Mouse (Mus musculus): ENCODE results near the gene Yipf3. TPM values are rescaled to one million over a fixed set of nuclear protein-coding genes. Genes with fewer than 3 reads are reported as not detected.

Yipf3 gene
- polyA plus RNA-seq, 1 experiment, result 292 TPM

- WGBS, result 2% methylated on average over 48 of the region's 48 CpGs
- Histone ChIP-seq H3K27ac (ENCODE audit: control insufficient read depth, insufficient read depth, low read length) (no peak overlapping the region), H3K27me3 (ENCODE audit: control insufficient read depth, insufficient read depth, low read length) (peaks cover 12% of the 10 kb centered on the region; the same call in 1 of the 2 replicates), H3K36me3 (ENCODE audit: control insufficient read depth, insufficient read depth, low read length) (no peaks in the 10 kb centered on the region), H3K4me1 (replicated peaks; ENCODE audit: control insufficient read depth, insufficient read depth, low read length) (peaks cover 13% of the 10 kb centered on the region), H3K4me3 (ENCODE audit: control insufficient read depth, insufficient read depth, low read length) (peak overlapping the region; percentile 26)
- DNase-seq, result peak; percentile 82
- no peak for TF ChIP-seq POLR2A (IDR thresholded peaks at IDR 0.05; ENCODE audit: control insufficient read depth, extremely low read depth, insufficient read depth, low read length, poor library complexity)
- peak; percentile 95 for TF ChIP-seq CTCF (IDR thresholded peaks at IDR 0.05; ENCODE audit: borderline replicate concordance, control insufficient read depth, extremely low read depth, insufficient read depth, low read length, poor library complexity)
These were observed 50.5 kb downstream of the Yipf3 start for GRCm38 (mm10) chr17:46298220-46298913.

GRCm38 (mm10) chr17:46301892-46302291 is 54.0 kb downstream of the Yipf3 start:
- TF ChIP-seq POLR2A (IDR thresholded peaks at IDR 0.05; ENCODE audit: control insufficient read depth, extremely low read depth, insufficient read depth, low read length, poor library complexity) (no peak), CTCF (IDR thresholded peaks at IDR 0.05; ENCODE audit: borderline replicate concordance, control insufficient read depth, extremely low read depth, insufficient read depth, low read length, poor library complexity) (no peak)
- DNase-seq, result no peak
- H3K4me3 ChIP-seq (ENCODE audit: control insufficient read depth, insufficient read depth, low read length), result no peak overlapping the region
- H3K36me3 ChIP-seq (ENCODE audit: control insufficient read depth, insufficient read depth, low read length), result no peaks in the 10 kb centered on the region
- WGBS, result 88% methylated on average over 12 of the region's 12 CpGs
- H3K27ac ChIP-seq (ENCODE audit: control insufficient read depth, insufficient read depth, low read length), result no peak overlapping the region
- peaks cover 13% of the 10 kb centered on the region for H3K4me1 ChIP-seq (replicated peaks; ENCODE audit: control insufficient read depth, insufficient read depth, low read length)
- peaks cover 5% of the 10 kb centered on the region; the same call in 1 of the 2 replicates for H3K27me3 ChIP-seq (ENCODE audit: control insufficient read depth, insufficient read depth, low read length)

Other genes with a start within 250 kb of the Yipf3 start
- gene Vegfa, start 215.7 kb upstream of the Yipf3 start, polyA plus RNA-seq (2012; rRNA removed), result 50.3 and 65.2 TPM in 2 replicates
- gene Mrps18a, start 137.1 kb upstream of the Yipf3 start, polyA plus RNA-seq (2012; rRNA removed), result 56.4 and 57.6 TPM in 2 replicates
- gene Rsph9, start 103.9 kb upstream of the Yipf3 start, polyA plus RNA-seq (2012; rRNA removed), result 1.2 and 2.6 TPM in 2 replicates
- gene Mad2l1bp, start 94.5 kb upstream of the Yipf3 start, polyA plus RNA-seq (2012; rRNA removed), result 40.9 and 43.2 TPM in 2 replicates
- 280 and 339 TPM in 2 replicates for gene Gtpbp2, start 87.0 kb upstream of the Yipf3 start, polyA plus RNA-seq (2012; rRNA removed)
- 18.4 and 20.4 TPM in 2 replicates for gene Polh, start 45.4 kb upstream of the Yipf3 start, polyA plus RNA-seq (2012; rRNA removed)
- gene Xpo5, start 45.3 kb upstream of the Yipf3 start, polyA plus RNA-seq (2012; rRNA removed), result 40.0 and 40.4 TPM in 2 replicates
- 52.6 and 60.6 TPM in 2 replicates for gene Polr1c, start within 50 bp of the Yipf3 start, polyA plus RNA-seq (2012; rRNA removed)
- 4.2 and 5.3 TPM in 2 replicates for gene Lrrc73, start 5.5 kb downstream of the Yipf3 start, polyA plus RNA-seq (2012; rRNA removed)
- 98.7 and 106 TPM in 2 replicates for gene Tjap1, start 34.9 kb downstream of the Yipf3 start, polyA plus RNA-seq (2012; rRNA removed)
- 8.5 and 11.3 TPM in 2 replicates for gene Dlk2, start 49.3 kb downstream of the Yipf3 start, polyA plus RNA-seq (2012; rRNA removed)
- 31.8 and 33.4 TPM in 2 replicates for gene Abcc10, start 80.3 kb downstream of the Yipf3 start, polyA plus RNA-seq (2012; rRNA removed)
- 18.3 and 20.7 TPM in 2 replicates for gene Zfp318, start 135.7 kb downstream of the Yipf3 start, polyA plus RNA-seq (2012; rRNA removed)
- gene Crip3, start 180.8 kb downstream of the Yipf3 start, polyA plus RNA-seq (2012; rRNA removed), result 348 and 429 TPM in 2 replicates
- gene Slc22a7, start 190.4 kb downstream of the Yipf3 start, polyA plus RNA-seq (2012; rRNA removed), result 1.2 and 3.3 TPM in 2 replicates
- gene Ttbk1, start 239.6 kb downstream of the Yipf3 start, polyA plus RNA-seq (2012; rRNA removed), result 1.0 and 1.1 TPM in 2 replicates
- gene Dnph1, start 248.6 kb downstream of the Yipf3 start, polyA plus RNA-seq (2012; rRNA removed), result 14.0 and 17.7 TPM in 2 replicates